Mouse (Mus musculus) heart, postnatal 4 days (tissue): ENCODE measurements around the gene Chd6. TPM values are rescaled to one million over a fixed set of nuclear protein-coding genes. Genes with fewer than 3 reads are reported as not detected.
A peak's percentile ranks its signal among the peaks of the same experiment; 100 is the strongest.

ENCODE experiments used
- DNase-seq: peaks from one replicate; pipeline ENCODE4 v3.0.0; 2021
- total RNA-seq, 2 experiments: library from RNA; stranded (reverse); gene quantifications; 2 replicates each; pipeline ENCODE4 v1.2.3; 2021

The Chd6 gene
- total RNA-seq: 10 to 100 TPM; 58.2 to 59.6 TPM

GRCm38 (mm10) chr2:161108933-161109371, at the start of gene Chd6:
Chd6 (minus strand) TSS chr2:161109075.
- peak; percentile 99 for DNase-seq

- DNase-seq: no peak
These were observed 41.3 kb upstream of the Chd6 start for GRCm38 (mm10) chr2:161150004-161150842.

- DNase-seq: no peak
These were observed 39.6 kb upstream of the Chd6 start for GRCm38 (mm10) chr2:161148428-161149020.

- no peak for DNase-seq
These were observed 39.0 kb upstream of the Chd6 start for GRCm38 (mm10) chr2:161147656-161148427.

DNA sequence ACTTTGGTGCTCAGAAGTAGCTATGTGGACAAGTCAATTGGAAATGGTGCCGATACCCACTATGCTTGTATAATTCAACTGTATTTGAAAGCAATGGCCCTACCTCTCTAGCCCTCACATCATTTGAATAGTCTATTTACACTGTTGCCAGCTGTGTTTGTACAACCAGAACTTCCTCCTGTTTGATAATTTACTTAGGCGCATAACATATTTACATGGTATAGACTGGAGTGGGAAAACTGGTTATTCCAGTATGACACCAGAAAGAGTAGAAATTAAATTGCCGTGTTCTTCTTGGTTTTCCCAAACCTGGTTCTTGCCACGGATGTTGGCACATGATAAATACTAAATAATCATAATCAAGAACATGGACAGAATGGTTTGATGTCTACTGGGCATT, 35.9 kb upstream of the Chd6 start:
- DNase-seq: no peak

GRCm38 (mm10) chr2:161138672-161139536, 30.0 kb upstream of the Chd6 start:
- no peak for DNase-seq

DNA sequence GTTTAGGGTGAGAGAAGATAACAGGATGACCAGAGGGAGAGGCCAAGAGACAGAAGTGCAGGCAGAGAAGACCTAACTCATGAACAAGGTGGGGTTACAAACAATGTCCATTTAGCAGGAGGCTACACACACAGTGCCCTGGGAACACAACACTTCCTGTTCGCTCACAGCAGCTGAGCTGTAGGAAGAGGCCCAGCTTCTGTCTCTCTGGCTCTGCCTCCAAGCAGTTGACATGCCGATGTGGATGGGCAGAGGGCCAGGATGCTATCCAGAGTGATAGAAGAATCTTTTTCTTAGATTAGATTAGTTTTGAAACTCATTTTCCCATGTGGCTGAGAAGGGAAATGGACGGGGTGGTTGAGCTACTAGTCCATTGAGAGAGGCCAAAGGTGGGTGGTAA, 28.1 kb upstream of the Chd6 start:
- no peak for DNase-seq

DNA sequence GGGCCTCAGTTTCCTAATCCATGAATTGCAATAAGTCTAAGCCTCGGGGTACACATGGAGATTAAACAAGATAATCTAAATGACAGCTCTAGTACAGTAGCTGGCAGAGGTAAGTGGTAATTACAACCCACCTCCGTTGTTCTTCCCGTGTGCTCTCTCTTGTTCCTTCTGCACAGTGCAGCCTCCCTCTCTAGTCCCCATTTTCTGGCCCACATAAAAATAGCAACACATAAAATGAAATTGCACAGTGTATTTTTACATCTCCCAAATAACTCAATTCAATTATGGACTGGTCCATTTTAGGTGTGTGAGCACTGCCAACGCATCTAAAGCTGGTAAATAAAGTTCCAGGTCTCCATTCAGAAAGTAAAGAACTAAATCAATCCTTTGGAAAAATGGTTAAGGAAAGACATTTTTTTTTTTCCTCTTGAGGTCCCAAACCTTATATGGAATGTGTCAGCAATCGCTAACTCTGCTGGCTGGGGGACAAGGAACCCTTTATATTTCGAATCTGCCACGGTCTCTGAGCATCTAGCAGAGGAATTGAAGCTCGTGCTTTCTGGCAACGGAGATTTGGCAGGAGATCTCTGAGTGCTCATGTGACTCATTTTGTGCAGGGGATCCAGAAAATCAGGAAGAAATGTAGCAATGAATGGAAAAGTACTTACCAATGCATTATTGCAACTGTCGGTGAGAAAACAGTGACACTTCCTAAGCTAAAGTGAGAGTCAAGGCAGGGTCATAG, 19.7 kb upstream of the Chd6 start:
- DNase-seq: peak; percentile 16

GRCm38 (mm10) chr2:161112011-161112410, 3.1 kb upstream of the Chd6 start:
- peak; percentile 24 for DNase-seq

GRCm38 (mm10) chr2:161109398-161109821, 535 bp upstream of the Chd6 start:
- DNase-seq: no peak

- peak; percentile 62 for DNase-seq
These were observed 569 bp downstream of the Chd6 start for GRCm38 (mm10) chr2:161108085-161108927.

DNA sequence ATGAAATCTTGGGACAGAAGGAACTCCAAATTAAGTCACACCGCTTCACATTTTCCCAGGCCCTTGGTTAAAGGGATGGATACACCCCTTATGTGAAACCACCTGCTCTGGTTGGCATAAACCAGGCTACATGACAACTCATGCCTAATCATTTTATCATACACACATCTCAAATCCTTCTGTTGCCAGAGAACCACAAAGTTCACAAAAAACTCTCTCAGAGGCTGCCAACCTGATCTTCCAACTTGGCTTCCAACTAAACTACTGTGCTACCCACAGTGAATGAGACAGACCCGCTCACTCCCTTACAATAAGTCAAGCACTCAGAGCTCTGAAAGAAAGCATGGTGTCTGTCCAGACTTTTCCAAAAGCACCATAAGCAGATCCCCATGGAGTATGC, 1.6 kb downstream of the Chd6 start:
- DNase-seq: no peak

- no peak for DNase-seq
These were observed 5.1 kb downstream of the Chd6 start for GRCm38 (mm10) chr2:161103769-161104168.

DNA sequence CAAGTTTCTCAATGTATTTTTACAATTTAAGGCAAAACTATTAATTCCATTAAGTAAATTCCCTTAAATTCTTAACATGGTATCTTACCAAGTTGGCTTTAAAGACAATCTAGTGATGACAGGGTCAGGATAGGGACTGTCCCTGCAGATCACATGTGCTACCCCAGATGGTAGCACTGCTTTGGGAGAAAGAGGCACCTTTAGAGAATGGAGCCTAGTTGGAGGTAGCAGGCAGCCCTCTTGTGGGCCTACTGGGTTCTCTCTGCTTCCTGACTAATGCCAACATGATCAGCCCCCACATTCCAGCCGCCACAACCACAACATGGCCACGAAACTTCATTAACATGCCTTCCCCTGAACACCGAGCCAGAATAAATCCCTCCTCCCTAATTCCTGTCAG, 6.8 kb downstream of the Chd6 start:
- DNase-seq: no peak

- DNase-seq: no peak
These were observed 11.1 kb downstream of the Chd6 start for GRCm38 (mm10) chr2:161097746-161098145.

DNA sequence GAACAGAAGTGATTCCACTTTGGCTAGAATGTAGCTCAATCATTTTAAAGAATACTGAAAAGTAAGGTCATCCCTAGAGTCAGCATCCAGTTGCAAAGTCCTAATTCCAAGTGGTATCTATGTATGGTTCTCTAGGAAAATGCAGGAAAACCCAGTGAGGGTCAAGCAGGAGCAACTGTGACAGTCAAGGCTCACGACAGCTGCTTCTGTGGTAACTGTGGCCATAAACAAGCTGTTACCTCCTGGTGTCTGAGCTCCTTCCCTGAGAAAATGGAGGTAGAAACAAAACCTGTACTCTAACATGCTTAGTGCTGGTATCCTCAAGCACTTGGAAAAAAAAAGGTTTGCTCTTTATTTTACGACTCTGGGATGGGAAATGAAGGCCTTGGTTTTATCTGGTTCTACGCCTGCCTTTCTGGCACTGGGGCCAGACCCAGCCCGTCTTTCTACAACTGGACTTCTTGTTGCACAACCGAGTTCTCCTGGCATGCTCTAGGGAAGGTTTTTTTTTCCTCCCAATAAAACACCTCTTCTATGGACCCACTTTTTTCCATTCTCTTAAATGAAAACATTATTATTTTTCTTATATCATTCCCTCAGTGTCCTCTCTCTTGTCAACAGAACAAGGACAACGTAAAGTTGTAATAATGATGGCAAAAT, 18.0 kb downstream of the Chd6 start:
- no peak for DNase-seq

GRCm38 (mm10) chr2:161090200-161090599, 18.7 kb downstream of the Chd6 start:
- DNase-seq: no peak

- no peak for DNase-seq
These were observed 30.3 kb downstream of the Chd6 start for GRCm38 (mm10) chr2:161078590-161078989.

DNA sequence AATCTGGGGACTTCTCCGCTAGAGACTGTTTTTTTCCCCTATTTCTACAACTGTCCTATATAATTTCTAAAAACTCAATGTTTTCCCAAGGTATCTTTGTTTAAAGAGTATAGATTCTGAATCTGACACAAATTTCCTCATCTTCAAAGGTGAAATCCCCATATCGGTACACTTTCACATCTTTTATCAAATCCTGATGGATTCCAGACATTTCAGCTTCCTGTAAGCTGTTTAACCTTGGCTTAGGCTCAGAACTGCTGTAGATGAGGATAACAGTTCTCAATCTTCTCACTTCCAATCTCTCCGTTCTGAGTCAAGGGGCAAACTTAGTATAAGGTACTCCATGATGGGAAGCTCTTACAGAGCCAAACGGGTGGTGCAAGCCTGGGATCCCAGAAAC, 32.6 kb downstream of the Chd6 start:
- DNase-seq: no peak

GRCm38 (mm10) chr2:161075553-161075952, 33.3 kb downstream of the Chd6 start:
- no peak for DNase-seq
